Mouse (Mus musculus) forebrain, embryonic 14.5 days (tissue): Measurements from ENCODE around the gene Sept9. TPM values are rescaled to one million over a fixed set of nuclear protein-coding genes. Genes with fewer than 3 reads are reported as not detected.

Source experiments
- ATAC-seq: fragments of 200-750 bp; cut with Nextera tagmentation; 2 replicates; pipeline ENCODE4 v1.8.0; 2017; ENCODE audit warnings: mild to moderate bottlenecking, moderate library complexity
- DNase-seq: peaks from one replicate; pipeline ENCODE4 v3.0.0-alpha.2; 2015; ENCODE audit warnings: low spot score
- H3K27ac ChIP-seq: fragments of 300-500 bp; sonication (generic); 2 replicates; pipeline ENCODE4 v1.5.1; 2014; ENCODE audit warnings: low read depth, mild to moderate bottlenecking, control low read depth, low read length, moderate library complexity
- H3K27me3 ChIP-seq: fragments of 300-500 bp; sonication (generic); replicated peaks from 2 replicates; pipeline ENCODE4 v1.6.1; 2014; ENCODE audit warnings: low read length, control low read depth, mixed read lengths; ENCODE audit not compliant: control insufficient read depth, insufficient read depth
- H3K36me3 ChIP-seq: fragments of 300-500 bp; sonication (generic); 2 replicates; pipeline ENCODE4 v1.6.1; 2014; ENCODE audit warnings: low read length, control low read depth; ENCODE audit not compliant: control insufficient read depth, insufficient read depth
- H3K4me1 ChIP-seq: fragments of 300-500 bp; sonication (generic); 2 replicates; pipeline ENCODE4 v1.6.1; 2014; ENCODE audit warnings: antibody characterized with exemption, low read length, control low read depth; ENCODE audit not compliant: control insufficient read depth, insufficient read depth
- H3K4me2 ChIP-seq: fragments of 300-500 bp; sonication (generic); 2 replicates; pipeline ENCODE4 v1.6.1; 2014; ENCODE audit warnings: mild to moderate bottlenecking, control low read depth, low read length
- H3K4me3 ChIP-seq: fragments of 300-500 bp; sonication (generic); 2 replicates; pipeline ENCODE4 v1.5.1; 2014; ENCODE audit warnings: low read depth, low read length, control low read depth
- H3K9ac ChIP-seq: fragments of 300-500 bp; sonication (generic); 2 replicates; pipeline ENCODE4 v1.6.1; 2014; ENCODE audit warnings: mild to moderate bottlenecking, low read length, control low read depth, moderate library complexity
- H3K9me3 ChIP-seq: fragments of 300-500 bp; sonication (generic); replicated peaks from 2 replicates; pipeline ENCODE4 v1.6.1; 2016; ENCODE audit warnings: low read length, control low read depth, mixed read lengths; ENCODE audit not compliant: control insufficient read depth
- WGBS: fragments of 180-500 bp; shearing (Covaris S2); extraction: QIAGEN DNeasy Blood & Tissue Kit; methylation state at CpG from one replicate; pipeline ENCODE4 v1.1.7; 2014; 5-methylcytosine and 5-hydroxymethylcytosine counted together
- polyA plus RNA-seq: library from polyadenylated mRNA; unstranded; fragments of >200 nt; fragmentation: Nextera tagmentation; extraction: Ambion mirVana; gene quantifications from 2 replicates; pipeline ENCODE4 v1.2.1, GENCODE M21; 2014

Gene Sept9
- polyA plus RNA-seq = 113 and 119 TPM in 2 replicates

GRCm38 (mm10) chr11:117199282-117200175 lies at the start of gene Sept9:
TSS of gene Sept9 (plus strand) at chr11:117199661.
- WGBS = under 1% methylated on average over 69 of the region's 70 CpGs
- Histone ChIP-seq H3K4me3 (peak within 1 kb of the TSS; percentile 32), H3K4me1 (peaks cover 4% of the 10 kb centered on the region; the same call in 1 of the 2 replicates), H3K36me3 (no peaks in the 10 kb centered on the region), H3K9me3 (no peaks in the 10 kb centered on the region), H3K27ac (no peak within 1 kb of the TSS), H3K27me3 (peaks cover 23% of the 10 kb centered on the region), H3K9ac (peak within 1 kb of the TSS; percentile 29; the same call in 1 of the 2 replicates), H3K4me2 (peak within 1 kb of the TSS; percentile 57)
- ATAC-seq = no peak
- no peak for DNase-seq

GRCm38 (mm10) chr11:117150467-117150966 lies 48.9 kb upstream of the Sept9 start:
- no peaks in the 10 kb centered on the region for H3K27me3 ChIP-seq
- DNase-seq (no peak), ATAC-seq (no peak)
- H3K9me3 ChIP-seq = no peaks in the 10 kb centered on the region
- no peak overlapping the region for H3K27ac ChIP-seq
- H3K4me3 ChIP-seq = no peak overlapping the region
- H3K4me1 ChIP-seq = no peaks in the 10 kb centered on the region
- H3K9ac ChIP-seq = no peak overlapping the region
- H3K36me3 ChIP-seq = peaks cover 93% of the 10 kb centered on the region
- H3K4me2 ChIP-seq = no peak overlapping the region
- 85% methylated on average over 9 of the region's 9 CpGs for WGBS

GRCm38 (mm10) chr11:117151461-117151860 lies 48.0 kb upstream of the Sept9 start:
- Histone ChIP-seq H3K9ac (no peak overlapping the region), H3K27me3 (no peaks in the 10 kb centered on the region), H3K9me3 (no peaks in the 10 kb centered on the region), H3K4me1 (no peaks in the 10 kb centered on the region), H3K27ac (no peak overlapping the region), H3K36me3 (peaks cover 92% of the 10 kb centered on the region), H3K4me2 (no peak overlapping the region), H3K4me3 (no peak overlapping the region)
- 93% methylated on average over 7 of the region's 7 CpGs for WGBS
- ATAC-seq (no peak), DNase-seq (no peak)

GRCm38 (mm10) chr11:117152541-117152940 lies 46.9 kb upstream of the Sept9 start:
- Histone ChIP-seq H3K27ac (no peak overlapping the region), H3K4me2 (no peak overlapping the region), H3K9me3 (no peaks in the 10 kb centered on the region), H3K36me3 (peaks cover 87% of the 10 kb centered on the region), H3K4me1 (no peaks in the 10 kb centered on the region), H3K4me3 (no peak overlapping the region), H3K9ac (no peak overlapping the region), H3K27me3 (no peaks in the 10 kb centered on the region)
- ATAC-seq (no peak), DNase-seq (no peak)
- 87% methylated on average over 6 of the region's 6 CpGs for WGBS

GRCm38 (mm10) chr11:117153553-117153952 lies 45.9 kb upstream of the Sept9 start:
- 77% methylated on average over 9 of the region's 9 CpGs for WGBS

GRCm38 (mm10) chr11:117154088-117154815 lies 45.2 kb upstream of the Sept9 start:
- DNase-seq (no peak), ATAC-seq (no peak)
- 58% methylated on average over 7 of the region's 7 CpGs for WGBS
- Histone ChIP-seq H3K27me3 (no peaks in the 10 kb centered on the region), H3K4me2 (no peak overlapping the region), H3K4me3 (no peak overlapping the region), H3K36me3 (peaks cover 80% of the 10 kb centered on the region), H3K9ac (no peak overlapping the region), H3K9me3 (no peaks in the 10 kb centered on the region), H3K4me1 (no peaks in the 10 kb centered on the region), H3K27ac (no peak overlapping the region)

More at GRCm38 (mm10) chr11:117153553-117153952, 45.9 kb upstream of the Sept9 start:
- DNase-seq (no peak), ATAC-seq (no peak)
- peaks cover 80% of the 10 kb centered on the region for H3K36me3 ChIP-seq
- no peak overlapping the region for H3K4me2 ChIP-seq
- no peaks in the 10 kb centered on the region for H3K9me3 ChIP-seq
- H3K9ac ChIP-seq = no peak overlapping the region
- H3K4me1 ChIP-seq = no peaks in the 10 kb centered on the region
- no peak overlapping the region for H3K4me3 ChIP-seq
- H3K27me3 ChIP-seq = no peaks in the 10 kb centered on the region
- no peak overlapping the region for H3K27ac ChIP-seq

- 6% methylated on average over 13 of the region's 15 CpGs for WGBS
- Histone ChIP-seq H3K9me3 (no peaks in the 10 kb centered on the region), H3K4me2 (no peak overlapping the region), H3K36me3 (peaks cover 62% of the 10 kb centered on the region), H3K4me3 (no peak overlapping the region), H3K27me3 (no peaks in the 10 kb centered on the region), H3K4me1 (no peaks in the 10 kb centered on the region), H3K27ac (no peak overlapping the region), H3K9ac (no peak overlapping the region)
- DNase-seq (peak; percentile 65), ATAC-seq (peak; percentile 60)
Observed at GRCm38 (mm10) chr11:117156725-117157124, 42.7 kb upstream of the Sept9 start.

GRCm38 (mm10) chr11:117158343-117158742 lies 41.1 kb upstream of the Sept9 start:
- no peak overlapping the region for H3K4me3 ChIP-seq
- no peak overlapping the region for H3K4me2 ChIP-seq
- H3K4me1 ChIP-seq = no peaks in the 10 kb centered on the region
- no peak overlapping the region; the same call in 1 of the 2 replicates for H3K9ac ChIP-seq
- H3K36me3 ChIP-seq = peaks cover 51% of the 10 kb centered on the region
- H3K27ac ChIP-seq = no peak overlapping the region
- H3K9me3 ChIP-seq = no peaks in the 10 kb centered on the region
- WGBS = 65% methylated on average over 11 of the region's 11 CpGs
- DNase-seq = peak; percentile 57
- ATAC-seq = no peak
- no peaks in the 10 kb centered on the region for H3K27me3 ChIP-seq
